Mouse (Mus musculus): ENCODE data around the gene Nop2. TPM values are rescaled to one million over a fixed set of nuclear protein-coding genes. Genes with fewer than 3 reads are reported as not detected.

Nop2 gene
- polyA plus RNA-seq, 1 experiment: 24.5 TPM

DNA sequence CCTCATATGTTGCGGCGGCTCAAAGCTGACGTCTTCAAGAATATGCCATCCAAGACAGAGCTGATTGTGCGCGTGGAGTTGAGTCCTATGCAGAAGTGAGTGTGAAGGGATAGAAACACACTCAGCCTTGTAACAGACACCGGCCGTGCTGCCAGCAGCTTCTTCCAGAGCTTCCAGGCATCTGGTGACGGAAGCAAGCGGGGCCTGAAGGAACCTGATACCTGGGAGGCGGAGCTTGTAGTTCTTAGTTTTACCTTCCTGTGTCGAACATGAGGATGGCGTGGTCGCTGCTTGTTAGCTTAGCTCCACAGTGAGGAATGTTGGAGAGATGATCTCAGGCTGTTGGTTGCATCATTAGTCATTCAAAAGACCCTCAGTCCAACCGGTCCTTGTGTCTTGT, 22.3 kb upstream of the Nop2 start:
- Histone ChIP-seq H3K27ac (ENCODE audit: control insufficient read depth, insufficient read depth, low read depth, low read length) (no peak overlapping the region), H3K27me3 (ENCODE audit: control insufficient read depth, insufficient read depth, low read length) (no peaks in the 10 kb centered on the region), H3K4me1 (ENCODE audit: control insufficient read depth, insufficient read depth, low read length) (no peaks in the 10 kb centered on the region), H3K36me3 (ENCODE audit: control insufficient read depth, insufficient read depth, low read length) (peaks cover 8% of the 10 kb centered on the region), H3K4me3 (ENCODE audit: control insufficient read depth, low read depth, low read length) (no peak overlapping the region)
- TF ChIP-seq POLR2A (IDR thresholded peaks at IDR 0.05; ENCODE audit: control insufficient read depth, low read depth, low read length) (no peak), CTCF (IDR thresholded peaks at IDR 0.05; ENCODE audit: control insufficient read depth, insufficient read depth, insufficient replicate concordance, low read depth, low read length) (no peak)

DNA sequence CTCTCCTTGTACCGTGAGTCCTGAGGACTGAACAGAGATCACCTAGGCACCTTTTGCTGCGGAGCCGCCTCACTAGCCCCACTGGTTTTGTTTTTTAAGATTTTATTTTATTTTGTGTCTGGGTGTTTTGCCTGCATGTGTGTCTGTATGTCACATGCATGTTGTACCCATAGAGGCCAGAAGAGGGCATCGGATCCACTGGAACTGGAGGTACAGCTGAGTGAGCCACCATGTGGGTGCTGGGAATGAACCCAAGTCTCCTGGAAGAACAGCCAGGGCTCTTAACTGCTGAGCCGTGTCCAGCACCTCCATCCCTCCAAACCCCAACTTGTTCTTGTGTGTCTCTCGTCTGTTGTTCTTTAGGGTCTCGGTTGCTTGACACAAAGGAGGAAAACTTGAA, 20.8 kb upstream of the Nop2 start:
- peaks cover 5% of the 10 kb centered on the region for H3K36me3 ChIP-seq (ENCODE audit: control insufficient read depth, insufficient read depth, low read length)
- H3K27me3 ChIP-seq (ENCODE audit: control insufficient read depth, insufficient read depth, low read length): no peaks in the 10 kb centered on the region
- no peak overlapping the region for H3K27ac ChIP-seq (ENCODE audit: control insufficient read depth, insufficient read depth, low read depth, low read length)
- no peak overlapping the region for H3K4me3 ChIP-seq (ENCODE audit: control insufficient read depth, low read depth, low read length)
- TF ChIP-seq CTCF (IDR thresholded peaks at IDR 0.05; ENCODE audit: control insufficient read depth, insufficient read depth, insufficient replicate concordance, low read depth, low read length): no peak
- no peak for TF ChIP-seq POLR2A (IDR thresholded peaks at IDR 0.05; ENCODE audit: control insufficient read depth, low read depth, low read length)
- no peaks in the 10 kb centered on the region for H3K4me1 ChIP-seq (ENCODE audit: control insufficient read depth, insufficient read depth, low read length)

DNA sequence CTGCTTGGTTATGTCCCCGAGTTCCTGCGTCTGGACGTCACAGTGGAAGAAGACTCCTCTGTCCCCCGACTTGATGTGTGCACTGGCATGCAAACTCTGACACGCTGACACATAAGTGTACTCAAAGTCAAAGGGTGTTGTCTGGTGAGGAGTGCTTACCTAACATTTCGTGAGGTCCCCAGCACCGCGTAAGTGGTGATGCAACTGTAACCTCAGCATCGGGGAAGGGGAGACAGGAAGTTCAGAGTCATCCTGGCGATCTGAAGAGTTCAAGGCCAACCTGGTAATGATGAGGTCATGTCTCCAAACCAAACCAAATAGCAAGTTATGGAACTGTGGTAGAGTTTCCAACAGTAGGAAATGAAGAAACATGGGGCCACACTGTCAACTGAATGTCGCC, 19.2 kb upstream of the Nop2 start:
- no peak overlapping the region for H3K4me3 ChIP-seq (ENCODE audit: control insufficient read depth, low read depth, low read length)
- TF ChIP-seq CTCF (IDR thresholded peaks at IDR 0.05; ENCODE audit: control insufficient read depth, insufficient read depth, insufficient replicate concordance, low read depth, low read length): no peak
- no peak for TF ChIP-seq POLR2A (IDR thresholded peaks at IDR 0.05; ENCODE audit: control insufficient read depth, low read depth, low read length)
- H3K4me1 ChIP-seq (ENCODE audit: control insufficient read depth, insufficient read depth, low read length): no peaks in the 10 kb centered on the region
- H3K27ac ChIP-seq (ENCODE audit: control insufficient read depth, insufficient read depth, low read depth, low read length): no peak overlapping the region
- H3K36me3 ChIP-seq (ENCODE audit: control insufficient read depth, insufficient read depth, low read length): peaks cover 5% of the 10 kb centered on the region
- H3K27me3 ChIP-seq (ENCODE audit: control insufficient read depth, insufficient read depth, low read length): no peaks in the 10 kb centered on the region

- no peak for TF ChIP-seq CTCF (IDR thresholded peaks at IDR 0.05; ENCODE audit: control insufficient read depth, insufficient read depth, insufficient replicate concordance, low read depth, low read length)
- TF ChIP-seq POLR2A (IDR thresholded peaks at IDR 0.05; ENCODE audit: control insufficient read depth, low read depth, low read length): no peak
- Histone ChIP-seq H3K27ac (ENCODE audit: control insufficient read depth, insufficient read depth, low read depth, low read length) (no peak overlapping the region), H3K36me3 (ENCODE audit: control insufficient read depth, insufficient read depth, low read length) (peaks cover 12% of the 10 kb centered on the region), H3K4me3 (ENCODE audit: control insufficient read depth, low read depth, low read length) (no peak overlapping the region), H3K4me1 (ENCODE audit: control insufficient read depth, insufficient read depth, low read length) (no peaks in the 10 kb centered on the region), H3K27me3 (ENCODE audit: control insufficient read depth, insufficient read depth, low read length) (no peaks in the 10 kb centered on the region)
These were observed 12.3 kb upstream of the Nop2 start for GRCm38 (mm10) chr6:125119387-125119786.

DNA sequence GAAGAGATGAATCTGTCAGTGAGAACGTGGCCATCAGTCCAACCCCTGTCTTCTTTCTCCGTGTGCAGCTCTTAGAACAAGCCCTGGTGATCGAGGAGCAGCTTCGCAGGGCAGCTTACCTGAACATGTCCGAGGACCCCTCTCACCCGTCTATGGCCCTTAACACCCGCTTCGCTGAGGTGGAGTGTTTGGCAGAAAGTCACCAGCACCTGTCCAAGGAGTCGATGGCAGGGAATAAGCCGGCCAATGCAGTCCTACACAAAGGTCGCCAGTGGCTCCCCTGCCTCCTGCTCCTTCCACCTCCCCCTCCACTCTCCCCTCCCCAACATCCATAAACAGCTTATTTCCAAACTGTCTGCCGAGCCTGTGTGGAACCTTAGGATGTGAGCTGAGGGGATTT, 3.0 kb upstream of the Nop2 start:
- Histone ChIP-seq H3K4me1 (ENCODE audit: control insufficient read depth, insufficient read depth, low read length) (no peaks in the 10 kb centered on the region; the same call in 1 of the 2 replicates), H3K4me3 (ENCODE audit: control insufficient read depth, low read depth, low read length) (no peak overlapping the region), H3K27me3 (ENCODE audit: control insufficient read depth, insufficient read depth, low read length) (no peaks in the 10 kb centered on the region), H3K27ac (ENCODE audit: control insufficient read depth, insufficient read depth, low read depth, low read length) (no peak overlapping the region), H3K36me3 (ENCODE audit: control insufficient read depth, insufficient read depth, low read length) (peaks cover 4% of the 10 kb centered on the region)
- TF ChIP-seq CTCF (IDR thresholded peaks at IDR 0.05; ENCODE audit: control insufficient read depth, insufficient read depth, insufficient replicate concordance, low read depth, low read length) (no peak), POLR2A (IDR thresholded peaks at IDR 0.05; ENCODE audit: control insufficient read depth, low read depth, low read length) (no peak)

GRCm38 (mm10) chr6:125129710-125130402, 1.9 kb upstream of the Nop2 start:
- H3K27me3 ChIP-seq (ENCODE audit: control insufficient read depth, insufficient read depth, low read length): no peaks in the 10 kb centered on the region
- TF ChIP-seq CTCF (IDR thresholded peaks at IDR 0.05; ENCODE audit: control insufficient read depth, insufficient read depth, insufficient replicate concordance, low read depth, low read length): no peak
- no peak for TF ChIP-seq POLR2A (IDR thresholded peaks at IDR 0.05; ENCODE audit: control insufficient read depth, low read depth, low read length)
- H3K4me3 ChIP-seq (ENCODE audit: control insufficient read depth, low read depth, low read length): no peak overlapping the region
- no peak overlapping the region for H3K27ac ChIP-seq (ENCODE audit: control insufficient read depth, insufficient read depth, low read depth, low read length)
- H3K36me3 ChIP-seq (ENCODE audit: control insufficient read depth, insufficient read depth, low read length): peaks cover 4% of the 10 kb centered on the region
- no peaks in the 10 kb centered on the region; the same call in 1 of the 2 replicates for H3K4me1 ChIP-seq (ENCODE audit: control insufficient read depth, insufficient read depth, low read length)

DNA sequence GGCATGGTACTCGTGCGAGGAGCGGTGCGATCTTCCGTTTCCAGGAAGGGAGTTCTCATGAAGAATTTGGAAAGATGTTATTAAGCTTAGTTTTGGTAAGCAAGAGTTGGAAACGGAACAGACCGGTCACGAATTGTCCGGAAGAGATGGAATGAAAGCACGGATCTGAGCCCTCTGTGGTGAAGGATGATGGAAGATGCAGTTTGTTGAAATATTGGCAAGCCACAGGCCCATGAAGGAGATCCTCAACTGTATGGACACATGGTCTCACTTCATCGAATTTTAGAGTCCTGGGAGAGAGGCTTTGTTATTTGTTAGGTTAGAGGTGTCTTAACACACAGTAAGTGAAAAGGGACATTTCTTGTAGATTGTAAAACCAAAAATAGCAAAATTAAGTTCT, 761 bp downstream of the Nop2 start:
- peaks cover 4% of the 10 kb centered on the region for H3K36me3 ChIP-seq (ENCODE audit: control insufficient read depth, insufficient read depth, low read length)
- H3K4me3 ChIP-seq (ENCODE audit: control insufficient read depth, low read depth, low read length): peak overlapping the region; percentile 96
- H3K4me1 ChIP-seq (ENCODE audit: control insufficient read depth, insufficient read depth, low read length): no peaks in the 10 kb centered on the region; the same call in 1 of the 2 replicates
- peak overlapping the region; percentile 79 for H3K27ac ChIP-seq (ENCODE audit: control insufficient read depth, insufficient read depth, low read depth, low read length)
- H3K27me3 ChIP-seq (ENCODE audit: control insufficient read depth, insufficient read depth, low read length): no peaks in the 10 kb centered on the region
- no peak for TF ChIP-seq CTCF (IDR thresholded peaks at IDR 0.05; ENCODE audit: control insufficient read depth, insufficient read depth, insufficient replicate concordance, low read depth, low read length)
- TF ChIP-seq POLR2A (IDR thresholded peaks at IDR 0.05; ENCODE audit: control insufficient read depth, low read depth, low read length): no peak

Measured in testis, adult 2 months (tissue).